Mouse (Mus musculus) cerebellum, adult 2 months (tissue): ENCODE measurements around the gene Ggcx.

Source experiments
- CTCF ChIP-seq: fragments of 200-500 bp; IDR thresholded peaks from 2 replicates; pipeline ENCODE4 v1.5.1; 2011; ENCODE audit warnings: low read depth, mild to moderate bottlenecking, control low read depth, low read length, moderate library complexity, borderline replicate concordance; ENCODE audit not compliant: insufficient read depth
- POLR2A ChIP-seq: fragments of 200-500 bp; IDR thresholded peaks from 2 replicates; pipeline ENCODE4 v1.6.1; 2011; ENCODE audit warnings: low read length, control low read depth, borderline replicate concordance; ENCODE audit not compliant: insufficient read depth

DNA sequence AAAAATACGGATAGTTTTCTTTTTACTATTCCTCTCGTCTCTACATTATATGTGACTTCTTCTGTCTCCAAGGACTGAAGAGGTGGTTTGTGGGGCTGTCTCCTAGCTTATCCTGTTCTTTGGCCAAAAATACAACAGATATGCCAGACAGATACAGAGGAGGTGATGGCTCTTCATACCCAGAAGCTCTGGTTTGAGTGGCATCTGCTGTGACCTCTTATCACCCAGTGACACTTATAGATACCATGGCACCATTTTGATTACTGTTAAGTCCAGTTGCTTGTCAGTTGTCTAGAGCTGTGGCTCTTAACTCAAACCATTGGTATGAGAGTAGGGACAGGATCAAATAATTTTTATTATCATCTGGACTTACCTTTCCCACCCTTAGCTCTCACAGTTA lies 33.4 kb downstream of the Ggcx start:
- no peak for TF ChIP-seq CTCF
- no peak for TF ChIP-seq POLR2A
